28 mouse cellular contexts compared by ENCODE assay signal in the genomic region with DNA sequence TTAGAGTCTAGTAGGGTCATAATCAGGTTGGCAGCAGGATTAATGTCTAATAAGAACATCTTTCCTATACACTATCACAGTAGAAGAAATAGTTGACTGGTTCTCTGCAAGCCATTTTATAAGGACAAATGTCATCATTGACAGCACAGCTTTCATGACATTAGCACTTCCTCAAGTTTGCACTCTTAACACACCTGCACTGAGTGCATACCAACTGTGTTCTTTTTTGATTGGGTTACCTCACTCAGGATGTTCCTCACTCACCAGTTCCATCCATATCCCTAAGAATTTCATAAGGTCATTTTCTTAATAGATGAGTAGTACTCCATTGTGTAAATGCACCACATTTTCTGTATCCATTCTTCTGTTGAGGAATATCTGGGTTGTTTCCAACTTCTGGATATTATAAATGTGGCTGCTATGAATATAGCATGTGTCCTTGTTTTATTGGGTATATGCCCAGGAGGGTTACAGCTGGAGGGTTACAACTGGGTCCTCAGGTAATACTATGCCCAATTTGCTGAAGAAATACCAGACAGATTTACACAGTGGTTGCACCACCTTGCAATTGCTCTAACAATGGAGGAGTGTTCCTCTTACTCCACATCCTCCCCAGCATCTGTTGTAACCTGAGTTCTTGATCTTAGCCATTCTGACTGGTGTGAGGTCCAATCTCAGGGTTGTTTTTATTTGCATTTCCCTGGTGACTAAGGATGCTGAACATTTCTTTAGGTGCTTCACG.
DNase-seq lines count a peak whose midpoint lies in the region; ATAC-seq lines count a peak whose summit lies in the region.
"Had no signal": no experiment of that assay in that cellular context is flagged by ENCODE, and none has a peak within 500 bp of the region (broad histone marks: within the 10 kb centered on the region; RNA-seq: fewer than 3 reads in every experiment).

No protein-coding gene starts in this region.

- no peaks in the 10 kb centered on the region for H3K4me1 ChIP-seq in liver, embryonic 16.5 days (ENCODE audit: control insufficient read depth, low read depth, low read length)
- H3K4me1 ChIP-seq in liver, embryonic 11.5 days (replicated peaks; ENCODE audit: control insufficient read depth, insufficient read depth, low read length): no peaks in the 10 kb centered on the region
- H3K4me1 ChIP-seq: embryonic facial prominence, embryonic 13.5 days; embryonic facial prominence, embryonic 15.5 days; forebrain, embryonic 10.5 days; forebrain, embryonic 12.5 days had no signal

- DNase-seq in liver, embryonic 11.5 days (ENCODE audit: low spot score): no peak
- peak; percentile 44 for DNase-seq in 416B (ENCODE audit: low read depth)
- DNase-seq in lung, postnatal 4 days: no peak
- DNase-seq in cerebellum, adult 9-10 months: no peak
- DNase-seq: adrenal gland, adult 8-10 months; adrenal gland, postnatal 14 days; adrenal gland, postnatal 36 days; B cell, adult 2 months; cerebellum, adult 11-12 months; cerebellum, adult 2 months; cerebellum, adult 9-11 months; cerebellum, postnatal 14 days; cerebellum, postnatal 36 days; embryo, embryonic 11 days had no signal

- H3K36me3 ChIP-seq in liver, embryonic 16.5 days (ENCODE audit: control insufficient read depth, insufficient read depth): no peaks in the 10 kb centered on the region
- H3K36me3 ChIP-seq in liver, embryonic 11.5 days (ENCODE audit: control insufficient read depth, insufficient read depth, low read length): no peaks in the 10 kb centered on the region
- H3K36me3 ChIP-seq: embryonic facial prominence, embryonic 13.5 days; embryonic facial prominence, embryonic 15.5 days; forebrain, embryonic 10.5 days; forebrain, embryonic 12.5 days; G1E had no signal

- no peak overlapping the region for H3K27ac ChIP-seq in liver, embryonic 16.5 days (ENCODE audit: low read length)
- no peak overlapping the region for H3K27ac ChIP-seq in liver, embryonic 11.5 days (ENCODE audit: low read depth, low read length)
- H3K27ac ChIP-seq: embryonic facial prominence, embryonic 13.5 days; embryonic facial prominence, embryonic 15.5 days; forebrain, embryonic 10.5 days; forebrain, embryonic 12.5 days had no signal

- H3K9me3 ChIP-seq in liver, embryonic 16.5 days (replicated peaks; ENCODE audit: control insufficient read depth, low read length): no peaks in the 10 kb centered on the region
- no peaks in the 10 kb centered on the region for H3K9me3 ChIP-seq in liver, embryonic 11.5 days (ENCODE audit: control insufficient read depth, low read length)
- H3K9me3 ChIP-seq: embryonic facial prominence, embryonic 13.5 days; embryonic facial prominence, embryonic 15.5 days; forebrain, embryonic 10.5 days; forebrain, embryonic 12.5 days; G1E had no signal

- H3K4me2 ChIP-seq in liver, embryonic 16.5 days (ENCODE audit: low read depth, low read length): no peak overlapping the region
- no peak overlapping the region for H3K4me2 ChIP-seq in liver, embryonic 11.5 days
- H3K4me2 ChIP-seq: embryonic facial prominence, embryonic 13.5 days; embryonic facial prominence, embryonic 15.5 days; forebrain, embryonic 12.5 days had no signal

- H3K27me3 ChIP-seq in liver, embryonic 16.5 days (ENCODE audit: control insufficient read depth, insufficient read depth, low read depth, low read length): no peaks in the 10 kb centered on the region
- no peaks in the 10 kb centered on the region for H3K27me3 ChIP-seq in liver, embryonic 11.5 days (replicated peaks; ENCODE audit: control insufficient read depth, insufficient read depth, low read length)
- H3K27me3 ChIP-seq: CH12.LX; embryonic facial prominence, embryonic 13.5 days; embryonic facial prominence, embryonic 15.5 days; forebrain, embryonic 12.5 days; Patski had no signal

- WGBS in liver, embryonic 16.5 days (ENCODE audit: insufficient replicate concordance): 46% methylated on average over 1 of the region's 1 CpGs
- 65% methylated on average over 1 of the region's 1 CpGs for WGBS in liver, embryonic 11.5 days

- H3K9ac ChIP-seq in liver, embryonic 16.5 days (ENCODE audit: low read depth, low read length): no peak overlapping the region
- no peak overlapping the region for H3K9ac ChIP-seq in liver, embryonic 11.5 days (ENCODE audit: low read depth, low read length)
- H3K9ac ChIP-seq: embryonic facial prominence, embryonic 13.5 days; embryonic facial prominence, embryonic 15.5 days; forebrain, embryonic 12.5 days had no signal

- peak; percentile 35; the same call in 1 of the 2 replicates for ATAC-seq in liver, embryonic 16.5 days (ENCODE audit: low read depth)
- no peak for ATAC-seq in liver, embryonic 11.5 days (replicated peaks; ENCODE audit: low FRiP score)
- ATAC-seq in megakaryocyte, adult 5-6 weeks (ENCODE audit: poor library complexity, severe bottlenecking): peak; percentile 86
- ATAC-seq: activated CD4-positive, CD25-positive, alpha-beta regulatory T cell, adult 4 months; CD4-positive, CD25-positive, alpha-beta regulatory T cell, adult 4 months; forebrain, embryonic 14.5 days; forebrain, embryonic 16.5 days; Patski had no signal

- H3K4me3 ChIP-seq in liver, embryonic 16.5 days (ENCODE audit: low read depth, low read length): no peak overlapping the region
- no peak overlapping the region for H3K4me3 ChIP-seq in liver, embryonic 11.5 days (ENCODE audit: low read depth, low read length)
- H3K4me3 ChIP-seq: embryonic facial prominence, embryonic 13.5 days; embryonic facial prominence, embryonic 15.5 days; erythroblast, embryonic 14.5 days; forebrain, embryonic 10.5 days; forebrain, embryonic 12.5 days had no signal
